Mouse (Mus musculus) liver, postnatal 0 days (tissue): ENCODE measurements around the gene Eif2b3.

Experiments used
- CTCF ChIP-seq: sonication (generic); IDR thresholded peaks from 2 replicates; pipeline ENCODE4 v1.5.1; 2016; ENCODE audit warnings: antibody characterized with exemption, low read depth
- EP300 ChIP-seq: IDR thresholded peaks from 2 replicates; pipeline ENCODE4 v1.6.1; 2016; ENCODE audit warnings: antibody characterized with exemption, low read depth, mild to moderate bottlenecking

DNA sequence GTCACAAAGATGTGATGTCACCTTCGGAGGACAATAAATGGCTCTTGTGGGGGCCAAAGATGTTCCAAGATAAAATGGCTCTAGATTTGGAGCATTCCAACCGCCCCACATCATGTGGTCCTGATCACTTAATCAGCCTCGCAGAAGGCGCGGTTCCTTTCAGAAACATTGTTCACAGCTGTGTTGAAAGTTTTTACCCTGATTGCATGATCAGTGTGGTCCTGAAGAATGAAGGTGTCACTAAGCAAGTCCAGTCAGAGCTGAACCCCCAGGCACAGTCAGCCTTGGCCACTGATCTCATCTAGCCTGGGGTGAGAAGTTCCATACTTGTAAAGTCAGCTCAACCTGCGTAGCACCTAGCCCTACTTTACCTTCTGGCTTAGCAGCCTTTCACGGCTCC, 98.7 kb downstream of the Eif2b3 start:
- no peak for TF ChIP-seq CTCF
- no peak for TF ChIP-seq EP300
